Mouse (Mus musculus) liver, embryonic 15.5 days (tissue): ENCODE results near the gene Dcaf4. TPM values are rescaled to one million over a fixed set of nuclear protein-coding genes. Genes with fewer than 3 reads are reported as not detected.

Source experiments
- ATAC-seq: fragments of 200-750 bp; cut with Nextera tagmentation; 2 replicates; pipeline ENCODE4 v1.8.0; 2017; ENCODE audit warnings: moderate number of reproducible peaks, mild to moderate bottlenecking, moderate library complexity; ENCODE audit not compliant: insufficient read depth
- H3K27ac ChIP-seq: fragments of 300-500 bp; sonication (generic); replicated peaks from 2 replicates; pipeline ENCODE4 v1.5.1; 2015; ENCODE audit warnings: mild to moderate bottlenecking, inconsistent platforms
- H3K27me3 ChIP-seq: fragments of 300-500 bp; sonication (generic); 2 replicates; pipeline ENCODE4 v1.6.1; 2015; ENCODE audit warnings: mild to moderate bottlenecking, inconsistent platforms
- H3K36me3 ChIP-seq: fragments of 300-500 bp; sonication (generic); replicated peaks from 2 replicates; pipeline ENCODE4 v1.6.1; 2015; ENCODE audit warnings: moderate library complexity, mild to moderate bottlenecking, inconsistent platforms
- H3K4me1 ChIP-seq: fragments of 300-500 bp; sonication (generic); replicated peaks from 2 replicates; pipeline ENCODE4 v1.6.1; 2015; ENCODE audit warnings: inconsistent platforms
- H3K4me2 ChIP-seq: fragments of 300-500 bp; sonication (generic); 2 replicates; pipeline ENCODE4 v1.6.1; 2015; ENCODE audit warnings: moderate library complexity, mild to moderate bottlenecking, inconsistent platforms
- H3K4me3 ChIP-seq: fragments of 300-500 bp; sonication (generic); replicated peaks from 2 replicates; pipeline ENCODE4 v1.5.1; 2015; ENCODE audit warnings: mild to moderate bottlenecking, inconsistent platforms
- H3K9ac ChIP-seq: fragments of 300-500 bp; sonication (generic); 2 replicates; pipeline ENCODE4 v1.6.1; 2015; ENCODE audit warnings: moderate library complexity, mild to moderate bottlenecking, inconsistent platforms
- H3K9me3 ChIP-seq: fragments of 300-500 bp; sonication (generic); replicated peaks from 2 replicates; pipeline ENCODE4 v1.6.1; 2016; ENCODE audit warnings: inconsistent platforms
- WGBS: fragments of 180-500 bp; shearing (Covaris S2); methylation state at CpG from one replicate; pipeline ENCODE4 v1.1.7; 2015; ENCODE audit warnings: mixed read lengths; ENCODE audit not compliant: insufficient replicate concordance; 5-methylcytosine and 5-hydroxymethylcytosine counted together
- polyA plus RNA-seq: library from polyadenylated mRNA; unstranded; fragments of >200 nt; fragmentation: Nextera tagmentation; extraction: Ambion mirVana; gene quantifications from 2 replicates; pipeline ENCODE4 v1.2.1, GENCODE M21; 2015

Dcaf4 gene
- polyA plus RNA-seq, 1 experiment from 2014 or later, result 11.9 TPM

DNA sequence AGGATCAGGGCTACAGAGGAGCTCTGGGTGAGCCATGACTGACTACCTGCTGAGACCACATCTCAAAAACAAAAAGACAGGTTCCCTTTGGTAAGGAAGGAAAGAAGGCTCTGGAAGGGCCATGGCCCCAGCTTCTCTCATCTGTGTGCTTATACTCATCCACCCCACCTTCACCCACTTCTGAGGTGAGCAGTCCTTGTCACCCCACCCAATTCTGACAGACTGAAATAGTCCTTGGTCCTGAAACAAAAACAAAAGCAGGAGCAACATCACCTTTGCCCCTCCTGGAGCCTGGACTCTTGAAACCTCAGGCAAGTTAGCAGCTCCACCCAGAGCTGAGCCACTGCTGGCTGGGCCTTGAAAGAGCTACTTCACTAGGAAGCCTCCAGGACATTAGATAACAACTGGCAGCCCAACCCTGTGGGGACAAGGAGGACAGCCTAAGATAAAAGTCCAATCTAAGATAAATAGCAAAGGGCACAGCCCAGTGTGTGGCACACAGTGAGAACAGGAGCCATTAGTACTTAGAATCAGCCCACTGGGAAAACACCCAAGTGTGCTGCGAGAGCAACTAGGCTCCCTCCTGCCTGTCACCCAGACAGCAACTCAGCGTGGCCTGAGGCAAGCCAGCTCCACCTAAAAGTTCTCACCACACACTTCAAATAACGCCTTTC is 58.8 kb downstream of the Dcaf4 start:
- H3K27ac ChIP-seq, result peak overlapping the region; percentile 95
- H3K36me3 ChIP-seq, result peaks cover 36% of the 10 kb centered on the region
- 10% methylated on average over 3 of the region's 3 CpGs for WGBS
- H3K27me3 ChIP-seq, result no peaks in the 10 kb centered on the region
- H3K9me3 ChIP-seq, result no peaks in the 10 kb centered on the region
- H3K9ac ChIP-seq, result peak overlapping the region; percentile 53
- peaks cover 55% of the 10 kb centered on the region for H3K4me1 ChIP-seq
- H3K4me2 ChIP-seq, result peak overlapping the region; percentile 68
- H3K4me3 ChIP-seq, result peak overlapping the region; percentile 30
- peak; percentile 100 for ATAC-seq

DNA sequence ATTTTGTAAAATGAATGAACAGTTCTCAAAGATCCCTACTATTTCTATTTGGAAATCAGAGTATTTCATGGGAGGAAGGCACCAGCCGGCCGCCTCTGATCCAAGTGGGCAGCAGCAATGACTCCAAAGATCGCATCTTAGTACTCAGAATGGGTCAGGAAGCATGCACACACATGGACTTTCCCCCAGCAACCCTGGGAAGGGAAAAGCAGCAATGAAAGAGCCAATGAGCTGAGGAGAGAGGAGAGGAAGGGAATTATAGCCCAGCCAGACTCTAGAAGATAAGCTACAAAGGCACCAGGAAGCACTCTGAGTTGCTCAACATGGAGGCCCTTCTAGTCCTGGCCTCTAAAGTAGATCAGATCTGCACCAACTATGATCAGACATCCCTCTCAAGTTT is 60.0 kb downstream of the Dcaf4 start:
- no peak for ATAC-seq
- H3K4me2 ChIP-seq, result peak overlapping the region; percentile 16; the same call in 1 of the 2 replicates
- H3K4me1 ChIP-seq, result peaks cover 51% of the 10 kb centered on the region
- H3K9ac ChIP-seq, result no peak overlapping the region
- no peaks in the 10 kb centered on the region for H3K27me3 ChIP-seq
- no peak overlapping the region for H3K4me3 ChIP-seq
- no peaks in the 10 kb centered on the region for H3K9me3 ChIP-seq
- peaks cover 28% of the 10 kb centered on the region for H3K36me3 ChIP-seq
- H3K27ac ChIP-seq, result peak overlapping the region; percentile 95
- WGBS, result 84% methylated on average over 3 of the region's 3 CpGs

DNA sequence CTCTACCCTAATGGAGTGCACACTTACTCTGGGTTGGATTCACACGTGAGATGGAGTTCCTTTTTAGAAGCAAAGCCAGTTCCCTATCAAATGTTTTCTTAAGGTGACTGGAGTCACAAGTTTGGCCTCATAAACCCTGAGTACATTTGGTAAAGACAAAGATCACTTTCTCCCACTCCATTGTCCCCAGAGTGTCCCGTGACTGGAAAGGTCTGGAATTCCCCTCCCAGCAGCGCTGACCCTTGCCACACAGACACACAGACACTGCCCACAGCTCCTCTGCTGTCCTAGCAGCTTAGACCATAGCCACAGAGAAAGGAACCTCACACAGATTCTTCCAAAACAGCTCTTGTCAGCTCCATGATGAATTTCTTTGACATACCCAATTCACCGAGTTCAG is 61.8 kb downstream of the Dcaf4 start:
- H3K27me3 ChIP-seq, result no peaks in the 10 kb centered on the region
- peaks cover 48% of the 10 kb centered on the region for H3K4me1 ChIP-seq
- no peak overlapping the region for H3K9ac ChIP-seq
- ATAC-seq, result no peak
- H3K4me2 ChIP-seq, result no peak overlapping the region
- H3K9me3 ChIP-seq, result no peaks in the 10 kb centered on the region
- H3K4me3 ChIP-seq, result no peak overlapping the region
- peak overlapping the region; percentile 52 for H3K27ac ChIP-seq
- H3K36me3 ChIP-seq, result peaks cover 21% of the 10 kb centered on the region
- WGBS, result 67% methylated on average over 4 of the region's 4 CpGs

DNA sequence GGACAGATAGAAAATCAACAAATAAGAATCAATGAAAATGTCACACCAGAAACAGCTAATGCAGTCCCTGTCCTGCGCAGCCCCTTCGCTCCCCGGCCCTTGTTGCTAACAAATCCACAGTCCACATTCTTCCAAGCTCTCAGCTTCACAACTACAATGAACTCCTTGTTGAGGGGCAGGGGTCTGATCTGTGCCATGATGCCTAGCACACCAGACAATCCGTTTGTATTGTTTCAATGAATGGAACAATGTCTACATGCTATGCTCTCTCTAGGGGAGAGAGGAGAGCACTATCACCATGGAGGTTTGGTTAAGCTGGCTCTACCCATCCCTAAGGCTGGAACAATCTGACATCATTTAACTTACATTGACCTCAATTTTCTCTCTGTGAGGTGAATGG is 62.5 kb downstream of the Dcaf4 start:
- H3K9me3 ChIP-seq, result no peaks in the 10 kb centered on the region
- 86% methylated on average over 4 of the region's 4 CpGs for WGBS
- H3K4me3 ChIP-seq, result no peak overlapping the region
- H3K36me3 ChIP-seq, result peaks cover 25% of the 10 kb centered on the region
- H3K4me1 ChIP-seq, result peaks cover 41% of the 10 kb centered on the region
- no peak overlapping the region for H3K9ac ChIP-seq
- no peak for ATAC-seq
- H3K27ac ChIP-seq, result no peak overlapping the region; the same call in 1 of the 2 replicates
- no peaks in the 10 kb centered on the region for H3K27me3 ChIP-seq
- no peak overlapping the region for H3K4me2 ChIP-seq

DNA sequence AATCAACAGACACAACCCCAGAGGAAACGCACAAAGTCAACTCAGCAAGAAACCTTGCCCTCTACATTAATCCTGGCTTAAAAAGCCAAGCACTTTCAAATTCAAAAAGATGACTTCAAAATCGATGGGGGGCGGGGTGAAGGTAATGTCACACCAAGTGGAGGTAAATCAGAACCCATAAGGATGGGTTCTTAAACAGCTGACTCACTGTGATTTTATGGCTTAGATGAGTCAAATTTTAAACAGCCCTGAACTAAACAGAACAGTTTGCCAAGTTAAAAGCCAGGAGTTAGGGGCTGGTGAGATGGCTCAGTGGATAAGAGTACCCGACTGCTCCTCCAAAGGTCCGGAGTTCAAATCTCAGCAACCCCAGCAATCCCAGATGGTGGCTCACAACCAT is 66.4 kb downstream of the Dcaf4 start:
- H3K36me3 ChIP-seq, result peaks cover 56% of the 10 kb centered on the region
- ATAC-seq, result no peak
- H3K4me3 ChIP-seq, result no peak overlapping the region
- no peak overlapping the region for H3K9ac ChIP-seq
- peaks cover 12% of the 10 kb centered on the region; the same call in 1 of the 2 replicates for H3K4me1 ChIP-seq
- no peak overlapping the region for H3K27ac ChIP-seq
- WGBS, result 84% methylated on average over 5 of the region's 5 CpGs
- H3K4me2 ChIP-seq, result no peak overlapping the region
- no peaks in the 10 kb centered on the region for H3K27me3 ChIP-seq
- H3K9me3 ChIP-seq, result no peaks in the 10 kb centered on the region

Other genes with a start within 250 kb of the Dcaf4 start
- 6.5 and 6.7 TPM in 2 replicates for gene Dpf3, start 32.8 kb upstream of the Dcaf4 start, polyA plus RNA-seq
- gene Zfyve1, start 76.8 kb downstream of the Dcaf4 start, polyA plus RNA-seq, result 7.8 and 8.8 TPM in 2 replicates
- gene Rbm25, start 110.8 kb downstream of the Dcaf4 start, polyA plus RNA-seq, result 92.7 and 93.2 TPM in 2 replicates
- gene Psen1, start 167.7 kb downstream of the Dcaf4 start, polyA plus RNA-seq, result 20.4 and 21.2 TPM in 2 replicates
- gene Papln, start 243.2 kb downstream of the Dcaf4 start, polyA plus RNA-seq, result 0.78 and 1.7 TPM in 2 replicates